Mouse (Mus musculus) MEL (cell line): ENCODE data around the gene Srarp.

Experiments
- CTCF ChIP-seq, 3 experiments: IDR thresholded peaks in 2 of 3; conservative IDR thresholded peaks in 1 of 3; 2 replicates each; pipeline ENCODE4 v1.5.1; 2011 to 2012; ENCODE audit warnings: low read length in 3 of 3, low read depth in 2 of 3, mild to moderate bottlenecking in 2 of 3, improper control_type of control experiment in 1 of 3, inconsistent platforms in 1 of 3, mixed read lengths in 1 of 3, moderate library complexity in 1 of 3; ENCODE audit not compliant: control insufficient read depth in 1 of 3, insufficient read depth in 1 of 3, poor library complexity in 1 of 3, severe bottlenecking in 1 of 3
- MYB ChIP-seq: IDR thresholded peaks from 2 replicates; pipeline ENCODE4 v1.6.1; 2011; ENCODE audit warnings: mild to moderate bottlenecking, low read depth, low read length, improper control_type of control experiment
- NRF1 ChIP-seq: IDR thresholded peaks from 2 replicates; pipeline ENCODE4 v1.6.1; 2014; ENCODE audit warnings: low read depth, mild to moderate bottlenecking, inconsistent platforms, low read length, improper control_type of control experiment, moderate library complexity; ENCODE audit not compliant: poor library complexity, insufficient read depth, severe bottlenecking
- POLR2A ChIP-seq, 2 experiments: IDR thresholded peaks; 2 replicates each; pipeline ENCODE4 v1.6.1; 2011 to 2012; ENCODE audit warnings: low read length in 2 of 2, mild to moderate bottlenecking in 2 of 2, control low read depth in 1 of 2, improper control_type of control experiment in 1 of 2, low read depth in 1 of 2, moderate library complexity in 1 of 2; ENCODE audit not compliant: control insufficient read depth in 1 of 2, insufficient read depth in 1 of 2, poor library complexity in 1 of 2
- TBP ChIP-seq: IDR thresholded peaks from 2 replicates; pipeline ENCODE4 v1.8.0; 2011; ENCODE audit warnings: low read depth, low read length, improper control_type of control experiment
- TCF12 ChIP-seq: IDR thresholded peaks from 2 replicates; pipeline ENCODE4 v1.6.1; 2014; ENCODE audit warnings: low read depth, mild to moderate bottlenecking, inconsistent platforms, low read length, improper control_type of control experiment, moderate library complexity
- ZNF384 ChIP-seq: IDR thresholded peaks from 2 replicates; pipeline ENCODE4 v1.6.1; 2012; ENCODE audit warnings: low read depth, mild to moderate bottlenecking, inconsistent platforms, low read length, improper control_type of control experiment

- TF ChIP-seq TBP, result no peak
- no peak for TF ChIP-seq POLR2A (IDR thresholded peaks at IDR 0.05; ENCODE audit: control insufficient read depth in 1 of 2, insufficient read depth in 1 of 2, low read depth in 1 of 2, low read length in 2 of 2, poor library complexity in 1 of 2)
- TF ChIP-seq NRF1, result no peak
- TF ChIP-seq MYB, result no peak
- TF ChIP-seq TCF12, result no peak
- TF ChIP-seq CTCF (IDR thresholded peaks at IDR 0.05 in 2 of 3, conservative IDR thresholded peaks at IDR 0.05 in 1 of 3; ENCODE audit: control insufficient read depth in 1 of 3, insufficient read depth in 1 of 3, low read depth in 2 of 3, low read length in 3 of 3, poor library complexity in 1 of 3, severe bottlenecking in 1 of 3), result no peak
- no peak for TF ChIP-seq ZNF384
Measured at GRCm38 (mm10) chr4:141397861-141398260, 38.0 kb downstream of the Srarp start.
